Mouse (Mus musculus): ENCODE results near the gene Mut. TPM values are rescaled to one million over a fixed set of nuclear protein-coding genes. Genes with fewer than 3 reads are reported as not detected.

Mut gene
- polyA plus RNA-seq, 1 experiment from 2014 or later, result 53.7 TPM

DNA sequence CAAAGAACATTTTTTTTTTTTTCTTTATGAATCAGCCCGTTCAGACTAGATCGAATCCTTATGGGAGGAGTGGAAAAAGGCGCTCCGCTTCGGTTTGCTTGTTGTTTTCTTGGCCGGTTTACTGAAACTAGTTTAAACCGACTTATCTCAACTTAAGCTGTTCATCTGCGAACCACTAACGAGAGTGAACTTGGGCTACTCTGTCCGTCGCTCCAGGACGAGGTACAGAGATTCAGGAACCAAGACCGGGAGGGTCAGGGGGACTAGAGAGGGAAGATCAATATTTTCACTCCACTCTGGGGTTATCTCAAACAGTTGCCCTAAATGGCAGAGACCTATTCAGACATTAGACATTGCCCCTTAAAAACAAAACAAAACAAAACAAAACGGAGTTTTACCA lies 500 bp upstream of the Mut start:
- DNase-seq (ENCODE audit: low read depth, low spot score) (no peak), ATAC-seq (peak; percentile 2)
- no peak for TF ChIP-seq CTCF (IDR thresholded peaks at IDR 0.05)
- in situ Hi-C loops (cut with MboI; ENCODE audit: low pct_unique_long_range_greater_than_20kb), result no loop called here
- H3K27me3 ChIP-seq, result no peaks in the 10 kb centered on the region
- ChIA-PET CTCF (interaction anchor here (1.0 kb wide), 1 partner anchor 9 kb away, joined by 3 read pairs; no protein-coding TSS in a partner anchor), POLR2A (no interaction called here)

DNA sequence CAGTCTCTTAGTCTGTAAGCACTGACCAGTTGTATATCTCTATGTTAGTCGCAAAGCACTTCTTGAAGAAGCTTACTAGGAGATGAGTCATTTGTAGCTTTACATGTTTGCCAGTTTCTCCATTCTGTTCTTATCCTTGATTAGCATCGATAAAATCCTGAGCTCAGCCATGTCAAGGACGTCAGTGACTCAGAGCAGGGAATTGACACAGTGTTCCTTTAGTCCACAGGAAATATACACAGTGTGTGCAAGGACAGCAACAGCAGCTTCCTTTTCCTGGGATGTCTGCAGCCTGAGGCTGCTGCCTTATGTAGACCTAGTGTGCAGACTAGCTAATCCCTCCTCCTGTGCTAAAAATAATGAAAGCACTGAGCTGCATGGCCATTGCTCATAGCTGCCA lies 14.0 kb downstream of the Mut start:
- ATAC-seq (no peak), DNase-seq (ENCODE audit: low read depth, low spot score) (no peak)
- CTCF ChIA-PET, result interaction anchor here (1.2 kb wide), 1 partner anchor 12 kb away, joined by 5 read pairs; no protein-coding TSS in a partner anchor
- POLR2A ChIA-PET, result interaction anchor here (0.6 kb wide), 1 partner anchor 50 kb away, joined by 3 read pairs; no protein-coding TSS in a partner anchor
- in situ Hi-C loops (cut with MboI; ENCODE audit: low pct_unique_long_range_greater_than_20kb), result no loop called here
- H3K27me3 ChIP-seq, result no peaks in the 10 kb centered on the region
- TF ChIP-seq CTCF (IDR thresholded peaks at IDR 0.05), result no peak

DNA sequence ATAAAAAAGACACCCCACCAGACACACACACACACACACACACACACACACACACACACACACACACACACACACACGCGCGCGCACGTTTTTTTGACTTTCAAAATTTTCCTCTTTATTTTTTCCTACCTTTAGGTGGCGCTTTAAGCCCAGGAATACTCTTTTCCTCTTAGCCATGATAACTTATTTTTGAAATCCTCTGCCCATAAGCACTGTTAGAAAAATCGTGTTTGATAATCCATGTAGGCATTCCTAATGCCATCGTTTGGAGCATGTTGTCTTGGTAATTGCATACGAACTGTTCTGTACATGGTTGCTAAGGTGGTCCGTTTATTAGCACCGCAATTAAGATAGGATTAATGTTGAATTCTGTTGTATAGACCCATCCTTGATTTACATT lies 43.4 kb downstream of the Mut start:
- TF ChIP-seq CTCF (IDR thresholded peaks at IDR 0.05), result peak; percentile 44
- in situ Hi-C loops (cut with MboI; ENCODE audit: low pct_unique_long_range_greater_than_20kb), result no loop called here
- ChIA-PET POLR2A (no interaction called here), CTCF (no interaction called here)
- DNase-seq (ENCODE audit: low read depth, low spot score), result no peak
- peaks cover 6% of the 10 kb centered on the region for H3K27me3 ChIP-seq
- no peak for ATAC-seq

DNA sequence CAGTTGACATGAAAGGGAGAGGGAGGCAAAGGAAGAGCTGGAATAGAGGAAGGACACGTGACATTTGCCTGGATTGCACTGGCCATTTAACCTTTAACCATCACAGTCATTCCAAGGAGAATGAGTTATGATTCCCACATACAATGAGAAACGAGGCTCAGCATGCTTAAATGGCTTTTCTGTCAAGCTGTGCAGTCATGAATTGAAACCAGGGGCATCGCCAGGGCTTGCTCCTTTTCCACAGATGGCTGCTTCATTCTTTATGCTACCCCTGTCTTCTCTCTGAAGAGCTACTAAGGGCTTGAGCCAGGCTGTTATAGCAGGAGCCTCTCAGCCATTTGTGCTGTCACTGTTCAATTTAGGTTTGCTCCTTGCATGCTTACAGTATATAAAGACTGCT lies 57.6 kb downstream of the Mut start:
- ATAC-seq, result no peak
- no peak for TF ChIP-seq CTCF (IDR thresholded peaks at IDR 0.05)
- CTCF ChIA-PET, result no interaction called here
- in situ Hi-C loops (cut with MboI; ENCODE audit: low pct_unique_long_range_greater_than_20kb), result no loop called here
- POLR2A ChIA-PET, result no interaction called here
- H3K27me3 ChIP-seq, result peaks cover 24% of the 10 kb centered on the region
- no peak for DNase-seq (ENCODE audit: low read depth, low spot score)

Other genes with a start within 250 kb of the Mut start
- not detected for gene Esp1, start 207.6 kb upstream of the Mut start, polyA plus RNA-seq (2021)
- gene Crisp2, start 127.7 kb upstream of the Mut start, polyA plus RNA-seq (2021), result 0.06 TPM
- gene Rhag, start 123.6 kb upstream of the Mut start, polyA plus RNA-seq (2021), result not detected
- 7.6 TPM for gene 9130008F23Rik, start 54.1 kb upstream of the Mut start, polyA plus RNA-seq (2021)
- gene Glyatl3, start 20.3 kb upstream of the Mut start, polyA plus RNA-seq (2021), result not detected
- 15.4 TPM for gene Cenpq, start 362 bp downstream of the Mut start, polyA plus RNA-seq (2021)